Mouse (Mus musculus): ENCODE results near the gene Rab3c.

GRCm38 (mm10) chr13:110166622-110167330 is 114.0 kb downstream of the Rab3c start:
- TF ChIP-seq POLR2A (IDR thresholded peaks at IDR 0.05; ENCODE audit: borderline replicate concordance, extremely low read depth, low read depth, low read length) = no peak
- no peak for TF ChIP-seq CTCF (IDR thresholded peaks at IDR 0.05; ENCODE audit: insufficient read depth, low read length)
